Mouse (Mus musculus) forebrain, postnatal 0 days (tissue): ENCODE measurements at regions not wholly inside any gene's neighbourhood (a gene's known extent, or its start where the extent isn't known, plus 50 kb on each side); places are given as distances from the start of the nearest gene placed in this dataset.

Experiments used
- ATAC-seq: fragments of 200-750 bp; cut with Nextera tagmentation; 2 replicates; pipeline ENCODE4 v1.8.0; 2017; ENCODE audit warnings: mild to moderate bottlenecking, moderate library complexity
- DNase-seq: peaks from one replicate; pipeline ENCODE4 v3.0.0-alpha.2; 2015
- H3K27ac ChIP-seq: fragments of 300-500 bp; sonication (generic); 2 replicates; pipeline ENCODE4 v1.5.1; 2014; ENCODE audit warnings: low read depth, mild to moderate bottlenecking, antibody characterized with exemption, low read length, moderate library complexity, mixed read lengths
- H3K27me3 ChIP-seq: fragments of 300-500 bp; sonication (generic); 2 replicates; pipeline ENCODE4 v1.6.1; 2014; ENCODE audit warnings: mild to moderate bottlenecking, low read length, mixed read lengths; ENCODE audit not compliant: insufficient read depth
- H3K36me3 ChIP-seq: fragments of 300-500 bp; sonication (generic); 2 replicates; pipeline ENCODE4 v1.6.1; 2014; ENCODE audit warnings: mild to moderate bottlenecking, moderate library complexity; ENCODE audit not compliant: insufficient read depth
- H3K4me1 ChIP-seq: fragments of 300-500 bp; sonication (generic); 2 replicates; pipeline ENCODE4 v1.6.1; 2014; ENCODE audit warnings: antibody characterized with exemption; ENCODE audit not compliant: insufficient read depth
- H3K4me2 ChIP-seq: fragments of 300-500 bp; sonication (generic); 2 replicates; pipeline ENCODE4 v1.6.1; 2014; ENCODE audit warnings: low read depth, mild to moderate bottlenecking, moderate library complexity
- H3K4me3 ChIP-seq: fragments of 300-500 bp; sonication (generic); 2 replicates; pipeline ENCODE4 v1.5.1; 2014; ENCODE audit warnings: low read depth, low read length, mixed read lengths
- H3K9ac ChIP-seq: fragments of 300-500 bp; sonication (generic); 2 replicates; pipeline ENCODE4 v1.6.1; 2014; ENCODE audit warnings: mild to moderate bottlenecking
- H3K9me3 ChIP-seq: fragments of 300-500 bp; sonication (generic); 2 replicates; pipeline ENCODE4 v1.6.1; 2016; ENCODE audit warnings: low read length
- CTCF ChIP-seq: sonication (generic); IDR thresholded peaks from 2 replicates; pipeline ENCODE4 v1.5.1; 2016; ENCODE audit warnings: antibody characterized with exemption, control low read depth, low read depth
- WGBS: fragments of 180-500 bp; shearing (Covaris S2); extraction: QIAGEN DNeasy Blood & Tissue Kit; methylation state at CpG from one replicate; pipeline ENCODE4 v1.1.7; 2014; 5-methylcytosine and 5-hydroxymethylcytosine counted together

- H3K27me3 ChIP-seq = no peaks in the 10 kb centered on the region
- DNase-seq (no peak), ATAC-seq (no peak)
- no peaks in the 10 kb centered on the region for H3K9me3 ChIP-seq
- WGBS = 63% methylated on average over 9 of the region's 9 CpGs
- no peak for TF ChIP-seq CTCF
- H3K4me3 ChIP-seq = no peak overlapping the region
- H3K27ac ChIP-seq = no peak overlapping the region
- H3K36me3 ChIP-seq = no peaks in the 10 kb centered on the region
- no peak overlapping the region for H3K9ac ChIP-seq
- H3K4me1 ChIP-seq = no peaks in the 10 kb centered on the region
- no peak overlapping the region for H3K4me2 ChIP-seq
Measured at GRCm38 (mm10) chr1:152252658-152253267, 133.7 kb downstream of the Tsen15 start.

GRCm38 (mm10) chr1:152241026-152241425 is 145.5 kb downstream of the Tsen15 start:
- no peak overlapping the region for H3K4me2 ChIP-seq
- H3K9me3 ChIP-seq = no peaks in the 10 kb centered on the region
- no peaks in the 10 kb centered on the region for H3K36me3 ChIP-seq
- no peak overlapping the region for H3K9ac ChIP-seq
- DNase-seq (no peak), ATAC-seq (no peak)
- H3K4me1 ChIP-seq = no peaks in the 10 kb centered on the region
- H3K4me3 ChIP-seq = no peak overlapping the region
- TF ChIP-seq CTCF = no peak
- H3K27ac ChIP-seq = no peak overlapping the region
- H3K27me3 ChIP-seq = no peaks in the 10 kb centered on the region
- WGBS = 86% methylated on average over 9 of the region's 9 CpGs

- WGBS = 67% methylated on average over 6 of the region's 6 CpGs
- Histone ChIP-seq H3K27ac (no peak overlapping the region), H3K36me3 (no peaks in the 10 kb centered on the region), H3K4me2 (no peak overlapping the region), H3K9ac (no peak overlapping the region), H3K4me1 (no peaks in the 10 kb centered on the region), H3K27me3 (no peaks in the 10 kb centered on the region), H3K4me3 (no peak overlapping the region), H3K9me3 (no peaks in the 10 kb centered on the region)
- DNase-seq (no peak), ATAC-seq (no peak)
- TF ChIP-seq CTCF = no peak
Measured at GRCm38 (mm10) chr1:152239376-152239775, 147.1 kb downstream of the Tsen15 start.

GRCm38 (mm10) chr1:152235212-152235792 is 145.4 kb upstream of the 1700025G04Rik start:
- ATAC-seq = no peak
- no peaks in the 10 kb centered on the region for H3K4me1 ChIP-seq
- no peak overlapping the region for H3K9ac ChIP-seq
- no peaks in the 10 kb centered on the region for H3K36me3 ChIP-seq
- no peak for DNase-seq
- no peaks in the 10 kb centered on the region for H3K27me3 ChIP-seq
- H3K9me3 ChIP-seq = no peaks in the 10 kb centered on the region
- no peak overlapping the region for H3K27ac ChIP-seq
- H3K4me2 ChIP-seq = no peak overlapping the region
- H3K4me3 ChIP-seq = no peak overlapping the region
- 82% methylated on average over 4 of the region's 4 CpGs for WGBS
- no peak for TF ChIP-seq CTCF

- Histone ChIP-seq H3K27ac (no peak overlapping the region), H3K4me2 (no peak overlapping the region), H3K36me3 (no peaks in the 10 kb centered on the region), H3K4me1 (no peaks in the 10 kb centered on the region), H3K4me3 (no peak overlapping the region), H3K9me3 (no peaks in the 10 kb centered on the region), H3K9ac (no peak overlapping the region), H3K27me3 (no peaks in the 10 kb centered on the region)
- no peak for TF ChIP-seq CTCF
- 97% methylated on average over 2 of the region's 2 CpGs for WGBS
- DNase-seq (no peak), ATAC-seq (no peak)
Measured at GRCm38 (mm10) chr1:152234716-152235115, 144.8 kb upstream of the 1700025G04Rik start.

GRCm38 (mm10) chr1:152231717-152232202 is 141.8 kb upstream of the 1700025G04Rik start:
- 75% methylated on average over 11 of the region's 11 CpGs for WGBS
- Histone ChIP-seq H3K27ac (no peak overlapping the region), H3K9me3 (no peaks in the 10 kb centered on the region), H3K4me1 (no peaks in the 10 kb centered on the region), H3K4me2 (no peak overlapping the region), H3K4me3 (no peak overlapping the region), H3K36me3 (no peaks in the 10 kb centered on the region), H3K9ac (no peak overlapping the region), H3K27me3 (no peaks in the 10 kb centered on the region)
- peak; percentile 43 for TF ChIP-seq CTCF
- DNase-seq (no peak), ATAC-seq (no peak)

GRCm38 (mm10) chr1:152229709-152230108 is 139.8 kb upstream of the 1700025G04Rik start:
- Histone ChIP-seq H3K4me3 (no peak overlapping the region), H3K27ac (no peak overlapping the region), H3K9ac (no peak overlapping the region), H3K9me3 (0 out of 2 replicates have a peak, but pooled peaks cover under 1% of the 10 kb centered on the region), H3K4me2 (no peak overlapping the region), H3K27me3 (no peaks in the 10 kb centered on the region), H3K4me1 (no peaks in the 10 kb centered on the region), H3K36me3 (no peaks in the 10 kb centered on the region)
- no peak for DNase-seq
- TF ChIP-seq CTCF = no peak
- no peak for ATAC-seq
- 85% methylated on average over 2 of the region's 2 CpGs for WGBS
